Mouse (Mus musculus): ENCODE results near the gene Col4a3bp. TPM values are rescaled to one million over a fixed set of nuclear protein-coding genes. Genes with fewer than 3 reads are reported as not detected.

Col4a3bp gene
- polyA plus RNA-seq, 1 experiment from 2014 or later: 10.0 TPM

GRCm38 (mm10) chr13:96521294-96521693 is 21.1 kb upstream of the Col4a3bp start:
- Histone ChIP-seq H3K36me3 (ENCODE audit: insufficient read depth, low read length) (no peaks in the 10 kb centered on the region), H3K27ac (ENCODE audit: low read length) (no peak overlapping the region), H3K4me1 (ENCODE audit: insufficient read depth, low read depth, low read length) (no peaks in the 10 kb centered on the region), H3K4me2 (replicated peaks; ENCODE audit: low read depth, low read length) (no peak overlapping the region), H3K9me3 (ENCODE audit: low read length) (no peaks in the 10 kb centered on the region), H3K9ac (replicated peaks; ENCODE audit: low read depth) (no peak overlapping the region), H3K4me3 (ENCODE audit: low read depth, low read length) (no peak overlapping the region), H3K27me3 (replicated peaks; ENCODE audit: insufficient read depth, low read length) (no peaks in the 10 kb centered on the region)
- TF ChIP-seq EP300 (IDR thresholded peaks at IDR 0.05) (no peak), CTCF (IDR thresholded peaks at IDR 0.05) (no peak)
- ATAC-seq (no peak), DNase-seq (ENCODE audit: low spot score) (no peak)
- WGBS: 84% methylated on average over 3 of the region's 3 CpGs

GRCm38 (mm10) chr13:96527022-96527421 is 15.4 kb upstream of the Col4a3bp start:
- no peak overlapping the region for H3K4me2 ChIP-seq (replicated peaks; ENCODE audit: low read depth, low read length)
- H3K9ac ChIP-seq (replicated peaks; ENCODE audit: low read depth): no peak overlapping the region
- no peak for TF ChIP-seq CTCF (IDR thresholded peaks at IDR 0.05)
- no peak for TF ChIP-seq EP300 (IDR thresholded peaks at IDR 0.05)
- no peak overlapping the region for H3K27ac ChIP-seq (ENCODE audit: low read length)
- WGBS: 82% methylated on average over 3 of the region's 3 CpGs
- H3K4me3 ChIP-seq (ENCODE audit: low read depth, low read length): no peak overlapping the region
- no peaks in the 10 kb centered on the region for H3K36me3 ChIP-seq (ENCODE audit: insufficient read depth, low read length)
- H3K4me1 ChIP-seq (ENCODE audit: insufficient read depth, low read depth, low read length): no peaks in the 10 kb centered on the region
- H3K9me3 ChIP-seq (ENCODE audit: low read length): no peaks in the 10 kb centered on the region
- ATAC-seq (no peak), DNase-seq (ENCODE audit: low spot score) (no peak)
- H3K27me3 ChIP-seq (replicated peaks; ENCODE audit: insufficient read depth, low read length): no peaks in the 10 kb centered on the region

GRCm38 (mm10) chr13:96527856-96528255 is 14.6 kb upstream of the Col4a3bp start:
- Histone ChIP-seq H3K36me3 (ENCODE audit: insufficient read depth, low read length) (no peaks in the 10 kb centered on the region), H3K27me3 (replicated peaks; ENCODE audit: insufficient read depth, low read length) (no peaks in the 10 kb centered on the region), H3K9ac (replicated peaks; ENCODE audit: low read depth) (no peak overlapping the region), H3K4me3 (ENCODE audit: low read depth, low read length) (no peak overlapping the region), H3K4me1 (ENCODE audit: insufficient read depth, low read depth, low read length) (no peaks in the 10 kb centered on the region), H3K9me3 (ENCODE audit: low read length) (no peaks in the 10 kb centered on the region), H3K4me2 (replicated peaks; ENCODE audit: low read depth, low read length) (no peak overlapping the region), H3K27ac (ENCODE audit: low read length) (no peak overlapping the region)
- ATAC-seq: no peak
- no peak for TF ChIP-seq CTCF (IDR thresholded peaks at IDR 0.05)
- no peak for TF ChIP-seq EP300 (IDR thresholded peaks at IDR 0.05)
- WGBS: 78% methylated on average over 11 of the region's 11 CpGs
- no peak for DNase-seq (ENCODE audit: low spot score)

- Histone ChIP-seq H3K4me3 (ENCODE audit: low read depth, low read length) (no peak overlapping the region), H3K9ac (replicated peaks; ENCODE audit: low read depth) (no peak overlapping the region), H3K9me3 (ENCODE audit: low read length) (no peaks in the 10 kb centered on the region), H3K4me2 (replicated peaks; ENCODE audit: low read depth, low read length) (no peak overlapping the region), H3K36me3 (ENCODE audit: insufficient read depth, low read length) (no peaks in the 10 kb centered on the region), H3K27ac (ENCODE audit: low read length) (no peak overlapping the region), H3K27me3 (replicated peaks; ENCODE audit: insufficient read depth, low read length) (no peaks in the 10 kb centered on the region), H3K4me1 (ENCODE audit: insufficient read depth, low read depth, low read length) (no peaks in the 10 kb centered on the region)
- no peak for DNase-seq (ENCODE audit: low spot score)
- TF ChIP-seq EP300 (IDR thresholded peaks at IDR 0.05): no peak
- TF ChIP-seq CTCF (IDR thresholded peaks at IDR 0.05): no peak
- WGBS: 86% methylated on average over 3 of the region's 3 CpGs
- no peak for ATAC-seq
Measured at GRCm38 (mm10) chr13:96528776-96529175, 13.6 kb upstream of the Col4a3bp start.

GRCm38 (mm10) chr13:96529542-96529941 is 12.9 kb upstream of the Col4a3bp start:
- DNase-seq (ENCODE audit: low spot score): no peak
- WGBS: 86% methylated on average over 3 of the region's 3 CpGs
- Histone ChIP-seq H3K4me3 (ENCODE audit: low read depth, low read length) (no peak overlapping the region), H3K36me3 (ENCODE audit: insufficient read depth, low read length) (no peaks in the 10 kb centered on the region), H3K27ac (ENCODE audit: low read length) (no peak overlapping the region), H3K9me3 (ENCODE audit: low read length) (no peaks in the 10 kb centered on the region), H3K4me2 (replicated peaks; ENCODE audit: low read depth, low read length) (no peak overlapping the region), H3K27me3 (replicated peaks; ENCODE audit: insufficient read depth, low read length) (no peaks in the 10 kb centered on the region), H3K4me1 (ENCODE audit: insufficient read depth, low read depth, low read length) (no peaks in the 10 kb centered on the region), H3K9ac (replicated peaks; ENCODE audit: low read depth) (no peak overlapping the region)
- no peak for TF ChIP-seq CTCF (IDR thresholded peaks at IDR 0.05)
- no peak for TF ChIP-seq EP300 (IDR thresholded peaks at IDR 0.05)
- no peak for ATAC-seq

GRCm38 (mm10) chr13:96530064-96530463 is 12.4 kb upstream of the Col4a3bp start:
- WGBS: 90% methylated on average over 9 of the region's 9 CpGs
- ATAC-seq: no peak
- TF ChIP-seq CTCF (IDR thresholded peaks at IDR 0.05) (no peak), EP300 (IDR thresholded peaks at IDR 0.05) (no peak)
- Histone ChIP-seq H3K9ac (replicated peaks; ENCODE audit: low read depth) (no peak overlapping the region), H3K9me3 (ENCODE audit: low read length) (no peaks in the 10 kb centered on the region), H3K4me2 (replicated peaks; ENCODE audit: low read depth, low read length) (no peak overlapping the region), H3K4me3 (ENCODE audit: low read depth, low read length) (no peak overlapping the region), H3K27me3 (replicated peaks; ENCODE audit: insufficient read depth, low read length) (no peaks in the 10 kb centered on the region), H3K36me3 (ENCODE audit: insufficient read depth, low read length) (no peaks in the 10 kb centered on the region), H3K4me1 (ENCODE audit: insufficient read depth, low read depth, low read length) (no peaks in the 10 kb centered on the region), H3K27ac (ENCODE audit: low read length) (no peak overlapping the region)
- no peak for DNase-seq (ENCODE audit: low spot score)

- no peak overlapping the region for H3K4me2 ChIP-seq (replicated peaks; ENCODE audit: low read depth, low read length)
- no peaks in the 10 kb centered on the region for H3K4me1 ChIP-seq (ENCODE audit: insufficient read depth, low read depth, low read length)
- TF ChIP-seq CTCF (IDR thresholded peaks at IDR 0.05): no peak
- no peak for TF ChIP-seq EP300 (IDR thresholded peaks at IDR 0.05)
- no peak for DNase-seq (ENCODE audit: low spot score)
- no peak for ATAC-seq
- H3K36me3 ChIP-seq (ENCODE audit: insufficient read depth, low read length): no peaks in the 10 kb centered on the region
- H3K27ac ChIP-seq (ENCODE audit: low read length): no peak overlapping the region
- H3K9ac ChIP-seq (replicated peaks; ENCODE audit: low read depth): no peak overlapping the region
- no peaks in the 10 kb centered on the region for H3K27me3 ChIP-seq (replicated peaks; ENCODE audit: insufficient read depth, low read length)
- H3K4me3 ChIP-seq (ENCODE audit: low read depth, low read length): no peak overlapping the region
- WGBS: 89% methylated on average over 6 of the region's 6 CpGs
- no peaks in the 10 kb centered on the region for H3K9me3 ChIP-seq (ENCODE audit: low read length)
Measured at GRCm38 (mm10) chr13:96532176-96532575, 10.2 kb upstream of the Col4a3bp start.

Measured in lung, postnatal 0 days (tissue).